Mouse (Mus musculus): ENCODE measurements around the gene Rps2. TPM values are rescaled to one million over a fixed set of nuclear protein-coding genes. Genes with fewer than 3 reads are reported as not detected.

The Rps2 gene
- total and polyA plus RNA-seq, 3 experiments, result 675 to 2,277 (median 722) TPM

DNA sequence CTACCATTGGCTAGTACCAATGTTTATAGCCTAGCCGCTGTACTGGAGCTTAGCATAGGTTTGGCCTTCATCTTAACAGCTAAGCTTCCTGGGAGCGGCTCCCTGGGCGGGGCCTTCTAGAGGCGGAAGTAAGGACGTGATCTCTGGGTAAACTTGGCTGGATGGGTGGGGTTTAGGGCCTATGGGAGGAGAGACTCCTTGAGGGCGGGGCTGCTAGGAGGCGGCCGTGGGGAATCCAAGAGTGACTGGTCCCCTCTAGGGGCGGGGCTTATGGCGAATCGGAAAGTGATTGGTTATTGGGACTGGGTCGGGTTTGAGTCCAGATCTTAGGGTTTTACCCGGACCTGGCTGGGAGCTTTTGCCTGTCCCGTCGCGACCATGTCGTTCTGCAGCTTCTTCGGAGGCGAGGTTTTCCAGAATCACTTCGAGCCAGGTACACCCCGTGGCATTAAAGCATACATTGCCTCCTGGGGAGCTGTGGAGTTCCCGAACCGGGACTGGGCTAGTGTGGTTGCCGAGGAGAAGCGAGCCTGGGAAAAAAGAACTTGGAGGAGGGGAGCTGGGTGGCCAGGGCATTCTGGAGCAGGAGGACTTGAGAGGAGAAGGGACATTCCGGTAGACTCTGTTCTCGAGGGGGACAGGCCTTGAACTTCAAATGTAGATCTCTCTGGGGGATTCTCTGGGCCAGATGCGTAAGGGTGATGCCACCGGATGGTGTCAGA is 18.6 kb downstream of the Rps2 start, which contains the start of gene Msrb1:
Gene Msrb1 (plus strand): TSS at position 313 of the 722 bp plus-strand sequence.
- WGBS, result under 1% methylated on average over 29 of the region's 29 CpGs
- peak within 1 kb of the TSS; percentile 71 for H3K4me3 ChIP-seq
- intact Hi-C loops (cut with DNase I), result no loop called here

DNA sequence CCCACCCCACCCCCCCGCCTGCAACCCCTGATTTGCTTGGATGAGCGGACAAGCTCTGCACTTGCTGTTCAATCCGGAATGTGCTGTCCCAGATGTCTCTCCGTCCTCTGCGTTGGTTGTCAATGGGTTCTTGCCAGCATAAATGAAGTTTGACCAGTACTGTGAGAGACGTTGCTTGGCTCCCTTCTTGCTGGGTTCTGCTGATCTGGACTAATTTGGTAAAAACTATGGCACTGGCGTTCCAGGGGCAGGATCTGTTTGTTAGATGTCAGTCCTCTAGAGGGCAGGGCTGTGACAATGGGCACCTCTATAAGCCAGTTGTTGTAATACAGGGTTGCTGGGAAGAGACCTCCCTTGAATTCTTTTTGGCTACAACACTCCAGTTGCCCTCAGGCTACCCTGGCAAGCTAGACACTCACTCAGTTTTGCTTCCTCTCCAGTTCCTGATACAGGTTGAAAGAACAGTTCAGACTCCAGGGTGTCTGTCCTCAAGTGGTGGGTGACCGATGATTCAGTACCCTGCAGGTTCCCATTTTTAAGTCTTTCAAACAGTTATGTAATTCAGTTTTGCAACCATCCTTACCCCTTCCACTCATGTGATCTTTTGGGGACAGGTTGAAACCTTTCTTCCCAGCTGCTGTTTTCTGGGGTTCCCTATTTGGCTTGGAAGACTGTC is 19.4 kb downstream of the Rps2 start:
- intact Hi-C loops (cut with DNase I), result no loop called here
- H3K27ac ChIP-seq, result peak overlapping the region; percentile 86; the same call in 1 of the 2 replicates
- DNase-seq, result no peak
- WGBS, result 12% methylated on average over 8 of the region's 8 CpGs
- peak overlapping the region; percentile 77 for H3K9ac ChIP-seq (ENCODE audit: low read depth, low read length)
- H3K27me3 ChIP-seq (ENCODE audit: control insufficient read depth, insufficient read depth, low read length), result no peaks in the 10 kb centered on the region
- H3K79me2 ChIP-seq (replicated peaks; ENCODE audit: control insufficient read depth, insufficient read depth, low read length), result no peaks in the 10 kb centered on the region
- peaks cover 2% of the 10 kb centered on the region; the same call in 1 of the 2 replicates for H3K36me3 ChIP-seq (ENCODE audit: control insufficient read depth, insufficient read depth, low read length)
- TF ChIP-seq CTCF (IDR thresholded peaks at IDR 0.05) (peak; percentile 36), POLR2A (IDR thresholded peaks at IDR 0.05; ENCODE audit: insufficient read depth, low read depth, low read length) (no peak)
- H3K4me3 ChIP-seq, result peak overlapping the region; percentile 71
- H3K4me1 ChIP-seq (ENCODE audit: control insufficient read depth, insufficient read depth, low read length), result peaks cover 5% of the 10 kb centered on the region

More for the DNA sequence above, 18.6 kb downstream of the Rps2 start, which contains the start of gene Msrb1:
- DNase-seq, result peak; percentile 94 to 98
- H3K27me3 ChIP-seq (ENCODE audit: control insufficient read depth, insufficient read depth, low read length), result no peaks in the 10 kb centered on the region
- peak within 1 kb of the TSS; percentile 86 for H3K27ac ChIP-seq
- H3K4me1 ChIP-seq (ENCODE audit: control insufficient read depth, insufficient read depth, low read length), result peaks cover 5% of the 10 kb centered on the region
- no peaks in the 10 kb centered on the region for H3K79me2 ChIP-seq (replicated peaks; ENCODE audit: control insufficient read depth, insufficient read depth, low read length)
- H3K36me3 ChIP-seq (ENCODE audit: control insufficient read depth, insufficient read depth, low read length), result peaks cover 2% of the 10 kb centered on the region; the same call in 1 of the 2 replicates
- TF ChIP-seq POLR2A (IDR thresholded peaks at IDR 0.05; ENCODE audit: insufficient read depth, low read depth, low read length) (peak; percentile 97), CTCF (IDR thresholded peaks at IDR 0.05) (no peak), EP300 (IDR thresholded peaks at IDR 0.05; ENCODE audit: insufficient read depth, low read depth, low read length) (0 out of 2 replicates have a peak, but pooled peaks have one; percentile 15)
- H3K9ac ChIP-seq (ENCODE audit: low read depth, low read length), result peak within 1 kb of the TSS; percentile 77

DNA sequence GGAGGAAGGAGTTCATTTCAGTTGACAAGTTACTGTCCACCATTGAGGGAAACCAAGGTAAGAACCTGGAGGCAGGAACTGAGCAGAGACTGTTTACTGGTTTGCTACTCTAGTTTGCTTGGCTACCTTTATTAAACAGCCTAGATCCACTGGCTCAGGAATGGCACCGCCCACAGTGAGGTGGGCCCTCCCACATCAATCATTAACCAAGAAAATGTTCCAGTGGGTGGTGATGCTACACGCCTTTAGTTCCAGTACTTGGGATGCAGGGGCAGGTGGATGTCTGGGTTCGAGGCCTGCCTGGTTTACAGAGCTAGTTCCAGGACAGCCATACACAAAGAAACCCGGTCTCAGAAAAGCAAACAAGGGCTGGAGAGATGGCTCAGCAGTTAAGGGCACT is 20.3 kb downstream of the Rps2 start:
- Histone ChIP-seq H3K36me3 (ENCODE audit: control insufficient read depth, insufficient read depth, low read length) (peaks cover 2% of the 10 kb centered on the region; the same call in 1 of the 2 replicates), H3K4me1 (ENCODE audit: control insufficient read depth, insufficient read depth, low read length) (peaks cover 3% of the 10 kb centered on the region), H3K9ac (ENCODE audit: low read depth, low read length) (no peak overlapping the region), H3K4me3 (no peak overlapping the region), H3K79me2 (replicated peaks; ENCODE audit: control insufficient read depth, insufficient read depth, low read length) (no peaks in the 10 kb centered on the region), H3K27me3 (ENCODE audit: control insufficient read depth, insufficient read depth, low read length) (no peaks in the 10 kb centered on the region), H3K27ac (no peak overlapping the region)
- 86% methylated on average over 4 of the region's 4 CpGs for WGBS
- intact Hi-C loops (cut with DNase I), result no loop called here
- no peak for DNase-seq
- TF ChIP-seq EP300 (IDR thresholded peaks at IDR 0.05; ENCODE audit: insufficient read depth, low read depth, low read length) (no peak), POLR2A (IDR thresholded peaks at IDR 0.05; ENCODE audit: insufficient read depth, low read depth, low read length) (no peak), CTCF (IDR thresholded peaks at IDR 0.05) (no peak)

DNA sequence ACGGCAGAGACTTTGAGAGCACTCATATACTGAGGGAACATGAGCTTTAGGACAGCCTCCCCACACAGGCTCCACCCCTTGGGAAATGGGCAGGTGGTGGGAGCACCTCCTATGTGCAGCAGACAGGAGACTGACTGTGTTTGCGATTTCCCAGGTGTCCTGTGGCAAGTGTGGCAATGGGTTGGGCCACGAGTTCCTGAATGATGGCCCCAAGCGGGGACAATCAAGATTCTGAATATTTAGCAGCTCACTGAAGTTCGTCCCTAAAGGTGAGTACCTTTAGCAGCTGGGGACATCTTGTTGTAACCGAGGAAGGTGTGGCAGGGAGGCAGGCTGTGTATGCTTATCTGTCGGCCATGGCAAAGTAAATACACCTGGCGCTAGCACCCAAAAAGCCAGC is 22.0 kb downstream of the Rps2 start:
- TF ChIP-seq CTCF (IDR thresholded peaks at IDR 0.05) (no peak), EP300 (IDR thresholded peaks at IDR 0.05; ENCODE audit: insufficient read depth, low read depth, low read length) (no peak), POLR2A (IDR thresholded peaks at IDR 0.05; ENCODE audit: insufficient read depth, low read depth, low read length) (no peak)
- 85% methylated on average over 8 of the region's 8 CpGs for WGBS
- Histone ChIP-seq H3K4me3 (no peak overlapping the region), H3K27me3 (ENCODE audit: control insufficient read depth, insufficient read depth, low read length) (no peaks in the 10 kb centered on the region), H3K79me2 (replicated peaks; ENCODE audit: control insufficient read depth, insufficient read depth, low read length) (no peaks in the 10 kb centered on the region), H3K4me1 (ENCODE audit: control insufficient read depth, insufficient read depth, low read length) (peaks cover 3% of the 10 kb centered on the region), H3K36me3 (ENCODE audit: control insufficient read depth, insufficient read depth, low read length) (peaks cover 2% of the 10 kb centered on the region; the same call in 1 of the 2 replicates), H3K9ac (ENCODE audit: low read depth, low read length) (no peak overlapping the region), H3K27ac (no peak overlapping the region)
- intact Hi-C loops (cut with DNase I), result loop anchor here (10.0 kb wide), 1 partner anchor 275 kb away; the partner anchor contains the start of genes Cramp1l and Ift140
- DNase-seq, result no peak

DNA sequence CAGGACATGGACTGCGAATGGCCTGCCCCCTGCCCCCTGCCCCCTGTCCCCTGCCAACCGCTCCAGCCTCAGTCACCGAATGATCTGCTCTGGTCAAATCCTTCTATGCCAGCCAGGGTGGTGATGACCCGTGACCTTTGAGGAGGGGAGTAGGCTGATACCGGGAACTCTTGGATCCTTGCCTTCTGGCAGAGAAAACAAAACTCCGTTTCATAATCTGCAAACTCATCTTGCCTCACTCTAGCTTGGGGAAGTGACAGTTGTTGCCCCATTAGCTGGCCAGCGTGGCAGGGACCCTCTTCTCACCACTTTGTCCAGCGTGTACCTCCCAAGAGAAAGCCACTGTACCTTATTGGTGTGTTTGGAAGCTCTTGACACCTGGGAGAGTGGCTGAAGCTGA is 24.4 kb downstream of the Rps2 start:
- DNase-seq, result no peak
- no peaks in the 10 kb centered on the region for H3K27me3 ChIP-seq (ENCODE audit: control insufficient read depth, insufficient read depth, low read length)
- peaks cover 2% of the 10 kb centered on the region; the same call in 1 of the 2 replicates for H3K36me3 ChIP-seq (ENCODE audit: control insufficient read depth, insufficient read depth, low read length)
- WGBS, result 62% methylated on average over 8 of the region's 8 CpGs
- no peak overlapping the region for H3K27ac ChIP-seq
- H3K9ac ChIP-seq (ENCODE audit: low read depth, low read length), result no peak overlapping the region
- TF ChIP-seq EP300 (IDR thresholded peaks at IDR 0.05; ENCODE audit: insufficient read depth, low read depth, low read length) (no peak), CTCF (IDR thresholded peaks at IDR 0.05) (no peak), POLR2A (IDR thresholded peaks at IDR 0.05; ENCODE audit: insufficient read depth, low read depth, low read length) (no peak)
- no peak overlapping the region for H3K4me3 ChIP-seq
- H3K79me2 ChIP-seq (replicated peaks; ENCODE audit: control insufficient read depth, insufficient read depth, low read length), result no peaks in the 10 kb centered on the region
- intact Hi-C loops (cut with DNase I), result loop anchor here (10.0 kb wide), 1 partner anchor 272 kb away; the partner anchor contains the start of genes Cramp1l and Ift140
- peaks cover 3% of the 10 kb centered on the region for H3K4me1 ChIP-seq (ENCODE audit: control insufficient read depth, insufficient read depth, low read length)

Measured in heart, adult 2 months (tissue).